Mouse (Mus musculus): Measurements from ENCODE around the gene Nfic.

Gene Nfic

GRCm38 (mm10) chr10:81401205-81401520 is 54.3 kb downstream of the Nfic start:
- DNase-seq, result peak; percentile 45

GRCm38 (mm10) chr10:81400371-81401204 is 54.8 kb downstream of the Nfic start:
- DNase-seq, result peak; percentile 33

- DNase-seq, result no peak
Observed at GRCm38 (mm10) chr10:81399798-81400308, 55.6 kb downstream of the Nfic start.

- DNase-seq, result no peak
Observed at GRCm38 (mm10) chr10:81399296-81399695, 56.1 kb downstream of the Nfic start.

- no peak for DNase-seq
Observed at GRCm38 (mm10) chr10:81396749-81397148, 58.7 kb downstream of the Nfic start.

- DNase-seq, result no peak
Observed at GRCm38 (mm10) chr10:81395865-81396264, 59.6 kb downstream of the Nfic start.

GRCm38 (mm10) chr10:81395127-81395526 is 60.3 kb downstream of the Nfic start:
- peak; percentile 88 for DNase-seq

GRCm38 (mm10) chr10:81393456-81394063 is 61.9 kb downstream of the Nfic start:
- peak; percentile 74 for DNase-seq

GRCm38 (mm10) chr10:81392781-81393185 is 62.7 kb downstream of the Nfic start, which contains the start of gene Smim24:
TSS of gene Smim24 (plus strand) at chr10:81393051.
- peak; percentile 70 for DNase-seq

GRCm38 (mm10) chr10:81392270-81392669 is 63.2 kb downstream of the Nfic start:
- no peak for DNase-seq

GRCm38 (mm10) chr10:81390678-81390965 is 64.8 kb downstream of the Nfic start:
- no peak for DNase-seq

- peak; percentile 86 for DNase-seq
Observed at GRCm38 (mm10) chr10:81389801-81390677, 65.4 kb downstream of the Nfic start.

- DNase-seq, result peak; percentile 73
Observed at GRCm38 (mm10) chr10:81389373-81389772, 66.1 kb downstream of the Nfic start.

GRCm38 (mm10) chr10:81388505-81389055 is 66.9 kb downstream of the Nfic start, which contains the start of gene Gm48552:
TSS of gene Gm48552 (plus strand) at chr10:81389005.
- DNase-seq, result no peak

GRCm38 (mm10) chr10:81387716-81388115 is 67.7 kb downstream of the Nfic start:
- DNase-seq, result no peak

- DNase-seq, result no peak
Observed at GRCm38 (mm10) chr10:81385603-81386306, 69.7 kb downstream of the Nfic start.

- DNase-seq, result no peak
Observed at GRCm38 (mm10) chr10:81384605-81384982, 70.8 kb downstream of the Nfic start.

- peak; percentile 100 for DNase-seq
Observed at GRCm38 (mm10) chr10:81383802-81384604, 71.4 kb downstream of the Nfic start, which contains the start of the genes Dohh and Gm48551. TSS of gene Dohh (plus strand) at chr10:81384428. TSS of gene Gm48551 (plus strand) at chr10:81384466.

- peak; percentile 68 for DNase-seq
Observed at GRCm38 (mm10) chr10:81382039-81382438, 73.4 kb downstream of the Nfic start.

- DNase-seq, result no peak
Observed at GRCm38 (mm10) chr10:81379809-81380378, 75.5 kb downstream of the Nfic start.

- no peak for DNase-seq
Observed at GRCm38 (mm10) chr10:81379183-81379553, 76.3 kb downstream of the Nfic start.

Data from kidney, postnatal 10 days (tissue).